Mouse (Mus musculus) retina, postnatal 7 days (tissue): Measurements from ENCODE around the gene Fxr2.
A peak's percentile ranks its signal among the peaks of the same experiment; 100 is the strongest.
"Not testable (repeated sequence)": the region's sequence is repeated elsewhere in the genome, so short reads cannot be mapped to it uniquely, and the experiment has no call there.

ENCODE experiments used
- DNase-seq: peaks from one replicate; pipeline ENCODE4 v3.0.0-alpha.2; 2012; ENCODE audit warnings: low read depth, low spot score

Fxr2 gene

DNA sequence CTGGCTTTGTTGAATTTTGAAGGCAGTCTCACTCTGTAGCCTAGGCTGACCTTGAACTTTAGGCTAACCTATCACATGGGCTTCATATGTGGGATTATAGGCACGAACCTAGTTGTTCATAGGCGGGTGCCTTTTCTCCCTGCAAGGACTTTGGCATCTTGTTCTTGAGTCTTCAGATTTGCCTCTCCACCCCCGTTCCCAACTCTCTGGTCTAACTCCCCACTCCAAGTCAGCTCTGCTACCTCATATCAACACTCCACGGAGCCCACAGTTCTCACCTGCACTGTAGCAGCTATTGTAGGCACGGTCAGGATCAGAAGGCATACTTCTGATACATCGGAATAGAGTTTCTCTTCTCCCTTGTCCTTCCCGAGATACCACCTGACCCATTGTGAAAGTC lies 50.8 kb downstream of the Fxr2 start:
- no peak for DNase-seq

DNA sequence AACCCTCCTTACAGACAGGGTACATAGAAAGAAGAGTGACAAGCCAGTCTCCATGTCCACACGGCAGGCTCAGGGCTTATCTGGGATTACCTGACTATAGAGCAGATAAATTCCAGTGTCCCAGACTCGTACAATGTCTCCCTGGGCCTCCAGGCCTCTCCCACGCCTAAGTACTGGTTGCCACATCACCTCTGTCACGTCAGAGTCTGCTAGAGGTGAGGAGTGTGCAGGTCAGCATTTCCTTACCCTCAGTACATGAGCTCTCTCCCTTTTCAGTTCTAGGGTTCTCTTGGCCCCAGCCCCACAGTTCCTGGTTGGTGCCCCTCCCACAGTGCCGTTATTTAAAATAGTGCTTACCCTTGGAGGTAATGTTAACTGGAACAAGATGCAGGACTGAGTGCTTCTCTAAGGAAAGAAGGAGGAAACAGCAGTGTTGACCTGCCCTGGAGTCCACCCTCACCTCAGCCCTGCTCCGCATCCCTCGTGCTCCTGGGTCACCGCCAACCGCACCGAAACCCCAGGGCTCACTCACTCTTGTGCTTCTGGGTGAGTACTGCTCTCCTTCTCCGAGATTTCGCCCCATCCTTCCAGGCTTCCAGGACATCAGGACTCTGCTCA lies 51.4 kb downstream of the Fxr2 start:
- no peak for DNase-seq

DNA sequence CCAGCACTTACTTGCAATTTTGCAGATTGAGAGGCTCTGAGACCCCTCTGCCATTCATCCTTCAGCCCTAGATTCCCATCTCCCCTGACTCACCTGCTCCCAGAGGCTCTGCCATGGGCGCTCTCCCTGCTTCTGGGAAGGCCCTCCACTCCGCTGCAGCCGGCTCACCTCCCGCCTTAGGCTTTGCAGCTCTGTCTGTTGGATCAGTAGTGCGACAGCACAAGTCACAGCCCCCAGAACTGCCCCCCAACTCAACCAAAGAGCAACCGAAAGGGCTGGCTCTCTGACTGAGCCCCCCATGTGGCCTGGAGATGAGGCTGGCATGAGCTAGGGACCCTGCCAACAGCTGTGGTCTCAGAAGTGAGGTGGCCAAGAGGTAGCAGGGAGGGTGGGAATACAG lies 52.1 kb downstream of the Fxr2 start:
- no peak for DNase-seq

DNA sequence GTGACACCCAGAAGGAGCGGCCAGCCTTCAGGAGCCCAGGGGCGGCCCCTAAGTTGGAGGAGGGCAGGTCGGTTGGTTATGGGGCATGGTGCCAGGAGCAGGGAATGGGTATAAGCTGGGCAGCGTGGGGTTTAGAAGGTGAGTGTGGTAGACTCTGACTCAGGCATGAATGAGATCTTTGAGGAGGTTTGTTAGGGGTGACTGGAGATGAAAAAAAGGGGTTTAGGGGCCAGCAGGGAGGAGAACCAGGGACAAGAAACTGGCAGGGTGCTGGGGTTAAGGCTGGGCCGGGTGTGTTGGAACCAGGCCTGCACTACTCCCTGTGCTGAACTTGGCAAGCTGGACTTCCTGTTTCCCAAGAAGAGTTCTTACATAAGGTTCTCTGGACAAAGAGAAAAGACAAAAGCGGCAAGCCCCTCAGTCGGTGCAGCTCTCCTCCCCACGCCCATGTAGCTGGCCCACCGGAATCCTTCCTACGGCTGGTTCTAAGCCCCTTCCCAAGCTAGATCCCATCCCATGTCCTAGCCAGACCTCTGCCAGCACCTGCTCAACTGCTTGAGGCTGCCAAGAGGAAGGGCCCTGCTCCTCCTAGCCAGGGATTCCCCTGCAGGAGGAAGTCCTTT lies 52.8 kb downstream of the Fxr2 start, which contains the start of gene Tnfsf13:
Tnfsf13 (minus strand) TSS at position 259 of the 623 bp plus-strand sequence.
- DNase-seq = no peak

DNA sequence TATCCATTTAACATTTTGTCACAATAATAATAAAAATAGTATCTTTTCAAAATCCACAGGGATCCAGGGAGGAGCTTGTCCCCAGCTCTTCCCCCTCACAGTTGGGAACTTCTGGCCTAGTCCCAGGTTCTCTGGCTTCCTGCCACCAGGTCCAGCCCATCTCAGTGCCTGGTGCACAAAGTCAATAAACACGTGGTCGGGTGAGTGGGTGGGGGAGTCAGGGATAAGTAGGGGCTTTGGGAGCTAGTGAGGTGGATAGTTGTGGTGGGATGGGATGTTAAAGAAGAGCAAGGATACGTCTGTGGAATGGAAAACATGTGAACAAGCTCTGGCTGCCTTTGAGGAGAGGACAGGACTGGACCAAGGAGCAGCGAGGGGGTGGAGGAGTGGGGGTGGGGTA lies 53.6 kb downstream of the Fxr2 start:
- DNase-seq = no peak

DNA sequence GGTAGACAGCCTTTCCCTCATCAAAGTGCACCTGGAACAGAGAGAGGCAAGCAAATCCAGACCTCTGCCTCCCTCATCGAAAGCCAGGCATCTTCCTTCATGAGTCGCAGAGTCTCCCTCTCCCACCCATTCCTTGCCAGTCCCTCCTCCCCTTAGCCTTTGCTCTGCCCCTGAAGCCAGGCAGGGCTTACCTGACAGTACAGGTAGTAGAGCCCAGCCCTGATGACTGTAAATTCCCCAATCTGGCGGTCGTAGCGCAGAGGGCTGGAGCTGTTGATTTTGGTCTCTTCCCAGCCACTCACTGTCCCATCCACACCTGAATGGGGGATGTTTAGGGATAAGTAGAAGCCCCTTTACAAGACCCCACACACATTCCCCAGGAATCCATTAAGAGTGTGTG lies 54.3 kb downstream of the Fxr2 start:
- DNase-seq = no peak

DNA sequence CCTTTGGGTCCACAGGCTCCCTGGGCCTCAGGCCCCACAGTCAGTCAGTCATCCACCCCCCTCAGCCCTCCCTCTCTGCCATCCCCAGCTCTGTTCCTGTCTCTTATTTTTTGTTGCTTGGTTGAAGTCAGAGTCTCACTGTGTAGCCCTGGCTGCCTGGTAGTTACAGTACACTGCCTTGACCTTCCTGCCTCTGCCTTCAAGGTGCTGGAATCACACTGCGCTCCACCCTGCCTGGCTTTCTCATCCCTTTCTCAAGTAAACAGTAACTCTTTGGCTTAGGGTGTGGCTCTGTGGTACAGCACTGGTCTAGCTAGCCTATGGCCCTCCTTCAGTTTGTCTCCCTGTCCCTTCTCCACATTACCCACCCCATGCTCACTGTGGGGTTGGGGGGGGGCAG lies 57.1 kb downstream of the Fxr2 start:
- no peak for DNase-seq

DNA sequence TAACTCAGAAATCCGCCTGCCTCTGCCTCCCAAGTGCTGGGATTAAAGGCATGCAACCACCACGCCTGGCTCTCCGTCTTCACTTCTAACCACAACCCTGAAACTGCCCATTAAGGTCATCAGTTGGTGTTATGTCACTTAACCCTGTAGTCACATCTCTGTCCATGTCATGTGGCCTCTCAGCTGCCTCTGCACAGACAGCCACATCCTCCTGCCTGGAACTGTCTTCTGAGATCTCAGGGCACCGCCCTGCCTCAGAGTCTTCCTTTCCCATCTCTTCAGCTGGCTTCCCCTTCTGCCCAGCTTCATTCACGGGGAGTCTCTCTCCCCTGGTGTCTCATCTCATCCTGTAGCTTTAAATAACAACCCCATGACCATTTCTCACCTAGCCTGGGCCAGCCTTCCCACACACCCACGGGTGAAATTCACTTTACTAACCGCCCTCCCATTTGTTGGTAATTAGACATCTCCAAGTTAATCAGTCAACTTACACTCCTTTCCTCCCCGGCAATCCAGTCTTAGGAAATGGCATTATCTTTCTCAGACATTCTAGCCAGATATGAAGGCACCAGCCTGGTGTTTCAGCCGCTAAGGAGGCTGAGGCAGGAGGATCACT lies 59.5 kb downstream of the Fxr2 start:
- DNase-seq = no peak

DNA sequence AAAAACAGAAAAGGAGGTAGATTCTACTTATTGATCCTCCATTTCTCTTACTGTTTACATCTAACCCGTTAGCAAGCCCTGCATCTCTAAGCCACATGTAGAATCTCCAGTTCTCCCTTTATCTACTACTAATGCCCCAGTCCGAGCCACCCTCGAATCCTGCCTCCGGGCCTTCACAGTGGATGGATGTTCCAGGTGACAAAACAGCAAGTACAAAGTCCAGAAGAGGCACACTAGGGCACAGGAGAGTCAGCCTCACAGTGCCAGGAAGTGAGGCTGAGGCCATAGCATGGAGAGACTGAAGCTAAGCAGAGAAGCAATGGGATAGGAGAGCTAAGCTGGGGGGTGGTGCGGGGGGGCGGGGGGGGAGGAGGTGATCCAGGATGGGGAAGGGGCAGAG lies 60.1 kb downstream of the Fxr2 start:
- no peak for DNase-seq

DNA sequence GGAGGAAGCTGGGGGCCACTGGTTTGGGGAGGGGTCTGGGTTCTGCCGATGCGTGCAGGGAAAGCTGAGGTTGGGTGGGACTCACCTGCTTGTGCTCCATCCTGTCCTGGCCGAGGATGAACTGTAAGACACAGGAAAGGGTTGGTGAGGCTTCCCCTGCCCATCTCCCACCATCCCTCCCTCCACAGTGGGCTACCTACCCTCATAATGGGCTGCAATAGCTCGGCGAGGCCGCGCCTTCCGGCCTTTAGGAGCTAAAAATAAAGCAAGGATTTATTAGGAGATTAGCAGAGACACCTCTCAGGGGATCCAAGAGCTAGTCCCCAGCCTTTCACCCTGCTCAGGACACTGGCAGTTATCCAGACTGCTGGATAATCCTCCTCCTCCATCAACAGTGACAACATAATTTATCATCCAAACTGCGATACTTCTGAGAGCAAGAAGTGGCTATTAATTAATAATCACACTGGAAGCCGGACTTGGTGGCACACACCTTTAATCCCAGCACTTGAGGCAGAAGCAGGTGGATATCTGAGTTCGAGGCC lies 60.7 kb downstream of the Fxr2 start:
- DNase-seq = peak; percentile 86

DNA sequence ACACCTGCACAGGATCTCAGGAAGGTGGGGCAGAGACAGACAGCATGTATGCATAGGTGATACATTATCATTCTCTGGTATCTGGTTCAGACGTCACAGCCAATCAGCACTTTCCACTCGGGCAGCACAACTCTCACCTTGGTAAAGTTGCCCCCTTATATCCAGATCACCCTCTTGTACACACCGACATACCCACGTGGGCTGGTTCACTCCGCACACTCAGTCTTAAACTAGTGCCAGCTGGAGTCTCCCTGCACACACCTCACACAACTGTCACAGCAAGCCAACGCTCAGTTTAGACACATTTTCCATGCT lies 62.2 kb downstream of the Fxr2 start:
- DNase-seq = no peak

DNA sequence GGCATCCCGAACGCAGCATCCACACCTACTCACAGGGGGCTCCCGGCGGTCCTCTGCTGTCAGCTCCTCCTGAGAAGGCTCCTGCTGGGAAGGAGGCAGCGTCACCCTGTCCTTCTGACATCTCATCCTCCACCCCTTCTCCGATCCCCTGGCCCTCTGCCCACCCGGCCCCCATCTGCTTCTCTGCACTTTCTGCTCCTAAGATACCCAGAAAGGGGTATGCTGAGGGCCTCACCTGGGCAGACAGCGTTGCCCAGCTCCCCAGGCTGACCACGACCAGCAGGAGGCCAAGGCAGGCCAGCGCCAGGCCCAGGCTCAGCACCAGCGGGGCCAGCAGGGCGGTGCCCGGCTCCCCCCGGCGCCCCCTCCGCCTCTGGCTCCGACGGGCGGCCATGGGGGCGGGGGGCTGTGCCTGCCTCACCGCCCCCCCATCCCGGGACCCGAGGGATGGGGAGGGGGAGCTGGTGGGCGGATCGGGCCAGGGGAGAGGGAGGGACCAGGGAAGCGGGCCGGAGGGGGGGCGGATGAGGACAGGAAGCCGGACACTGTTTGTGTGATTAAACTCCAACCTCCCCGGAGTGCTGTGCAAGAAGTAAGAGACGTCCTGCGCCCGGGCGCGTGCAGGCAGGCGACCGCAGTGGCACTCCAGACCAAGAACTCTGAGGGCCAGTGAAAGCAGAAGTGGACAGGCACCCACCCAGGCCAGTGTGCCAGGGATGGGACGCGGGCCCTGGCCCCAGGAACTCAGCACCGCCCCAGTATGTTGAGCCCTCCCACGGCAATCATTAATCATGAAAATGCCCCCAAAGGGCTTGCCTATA lies 62.8 kb downstream of the Fxr2 start, which contains the start of the genes Tnfsf12 and Tnfsfm13:
Tnfsf12 (minus strand) TSS at position 489 of the 821 bp plus-strand sequence.
Tnfsfm13 (minus strand) TSS at position 738 of the 821 bp plus-strand sequence.
- no peak for DNase-seq

DNA sequence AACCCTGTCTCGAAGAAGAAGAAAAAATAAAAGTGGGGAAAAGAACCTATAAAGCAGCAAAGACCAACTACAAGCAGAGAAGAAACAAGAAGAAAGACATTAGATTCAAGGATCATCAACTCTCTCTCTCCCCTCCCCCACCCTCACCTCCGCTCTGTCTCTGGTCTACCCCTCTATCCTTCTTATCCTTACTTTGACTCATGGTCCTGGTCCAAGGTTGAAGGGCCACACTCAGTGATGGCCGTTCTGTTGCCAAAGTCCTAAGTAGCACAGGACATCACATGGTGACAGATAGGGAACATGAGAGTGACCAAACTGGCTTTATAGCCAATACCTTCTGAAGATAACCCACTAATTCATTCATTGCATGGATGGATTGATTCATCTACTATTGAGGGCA lies 64.6 kb downstream of the Fxr2 start:
- DNase-seq = no peak

DNA sequence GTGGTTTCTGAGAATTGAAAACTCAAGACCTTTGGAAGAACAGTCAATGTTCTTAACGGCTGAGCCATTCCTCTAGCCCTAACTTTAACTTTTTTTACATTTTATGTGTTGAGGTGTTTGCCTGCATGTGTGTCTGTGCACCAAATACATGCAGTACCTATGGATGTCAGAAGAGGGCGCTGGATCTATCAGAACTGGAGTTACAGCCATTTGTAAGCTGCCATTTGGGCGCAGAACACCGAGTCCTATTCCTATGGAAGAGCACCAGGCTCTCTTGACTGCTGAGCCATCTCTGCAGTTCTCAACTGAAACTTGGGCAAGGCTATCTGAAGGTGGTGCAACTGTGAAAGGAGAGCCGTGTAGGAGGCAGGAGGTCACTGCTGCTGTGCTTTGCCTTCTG lies 65.8 kb downstream of the Fxr2 start:
- DNase-seq = no peak

DNA sequence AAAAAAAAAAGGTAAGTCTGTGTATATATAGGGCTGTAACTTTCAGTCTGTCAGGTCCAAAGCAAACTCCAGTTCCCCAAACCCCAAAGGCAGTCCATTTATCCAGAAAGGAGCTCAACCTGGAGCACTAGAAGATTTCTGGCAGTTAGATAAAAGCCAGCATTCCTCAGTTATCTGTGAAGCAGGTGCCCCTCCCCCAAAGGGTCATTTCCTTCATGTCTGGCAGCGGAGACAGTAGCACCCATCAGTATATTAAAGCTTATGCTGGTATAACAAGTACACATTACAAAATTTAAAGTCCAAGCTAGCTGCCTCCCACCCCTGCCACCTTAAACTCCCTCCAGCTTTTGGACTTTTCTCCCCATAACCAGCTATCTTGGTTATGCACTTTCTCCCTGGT lies 66.8 kb downstream of the Fxr2 start:
- no peak for DNase-seq

DNA sequence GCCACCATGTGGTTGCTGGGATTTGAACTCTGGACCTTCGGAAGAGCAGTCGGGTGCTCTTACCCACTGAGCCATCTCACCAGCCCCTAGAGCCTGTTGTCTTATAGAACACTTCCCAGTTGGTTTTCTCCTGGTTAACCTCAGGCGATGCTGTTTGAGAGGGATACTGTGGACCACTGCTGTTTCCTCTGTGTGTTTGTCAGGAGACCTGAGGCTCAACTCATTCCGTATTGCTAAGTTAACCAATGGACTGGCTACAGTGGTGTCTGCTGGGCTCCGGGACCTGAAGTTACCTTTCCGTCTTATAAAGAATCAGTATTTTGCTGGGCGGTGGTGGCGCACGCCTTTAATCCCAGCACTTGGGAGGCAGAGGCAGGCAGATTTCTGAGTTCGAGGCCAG lies 70.1 kb downstream of the Fxr2 start:
- DNase-seq = not testable (repeated sequence)
